Mouse (Mus musculus) T-helper 1 cell (primary cell): ENCODE results near the gene Rps27a.

Experiments used
- in situ Hi-C: fragments of 300-600 bp; cut with MboI, MseI; formaldehyde crosslinking; loops from one replicate; pipeline ENCODE4 v1.15.1; 2025; ENCODE audit warnings: high pct_unique_total_duplicates

Rps27a gene

GRCm38 (mm10) chr11:29547752-29548503, at the start of gene Rps27a, which contains the start of gene Clhc1:
Gene Rps27a (minus strand): TSS chr11:29548109.
Gene Clhc1 (plus strand): TSS chr11:29547950.
- in situ Hi-C loops: loop anchor here (5.0 to 10.0 kb wide), 2 partner anchors 144 to 373 kb away; partner anchors contain the start of genes Ppp4r3b and Rtn4

GRCm38 (mm10) chr11:29597159-29597558, 49.2 kb upstream of the Rps27a start:
- in situ Hi-C loops: no loop called here

- in situ Hi-C loops: no loop called here
These were observed 47.3 kb upstream of the Rps27a start for GRCm38 (mm10) chr11:29595217-29595616.

- in situ Hi-C loops: loop anchor here (10.0 kb wide), 1 partner anchor 305 kb away; no protein-coding TSS in a partner anchor
These were observed 31.7 kb upstream of the Rps27a start for GRCm38 (mm10) chr11:29579610-29580009.

- in situ Hi-C loops: loop anchor here (10.0 kb wide), 1 partner anchor 312 kb away; no protein-coding TSS in a partner anchor
These were observed 24.7 kb upstream of the Rps27a start for GRCm38 (mm10) chr11:29572656-29573055.

GRCm38 (mm10) chr11:29571536-29571935, 23.6 kb upstream of the Rps27a start:
- in situ Hi-C loops: loop anchor here (10.0 kb wide), 1 partner anchor 313 kb away; no protein-coding TSS in a partner anchor

- in situ Hi-C loops: loop anchor here (10.0 kb wide), 1 partner anchor 1299 kb away; no protein-coding TSS in a partner anchor
These were observed 15.5 kb upstream of the Rps27a start for GRCm38 (mm10) chr11:29563406-29563805.

GRCm38 (mm10) chr11:29560990-29561389, 13.1 kb upstream of the Rps27a start:
- in situ Hi-C loops: loop anchor here (10.0 kb wide), 1 partner anchor 1296 kb away; no protein-coding TSS in a partner anchor

- in situ Hi-C loops: loop anchor here (10.0 kb wide), 1 partner anchor 1296 kb away; no protein-coding TSS in a partner anchor
These were observed 12.5 kb upstream of the Rps27a start for GRCm38 (mm10) chr11:29560452-29560851.

GRCm38 (mm10) chr11:29549425-29549778, 1.5 kb upstream of the Rps27a start:
- in situ Hi-C loops: loop anchor here (5.0 to 10.0 kb wide), 2 partner anchors 143 to 375 kb away; partner anchors contain the start of genes Ppp4r3b and Rtn4

GRCm38 (mm10) chr11:29548504-29549424, 855 bp upstream of the Rps27a start:
- in situ Hi-C loops: loop anchor here (5.0 to 10.0 kb wide), 2 partner anchors 144 to 374 kb away; partner anchors contain the start of genes Ppp4r3b and Rtn4

- in situ Hi-C loops: loop anchor here (5.0 to 10.0 kb wide), 2 partner anchors 145 to 372 kb away; partner anchors contain the start of genes Ppp4r3b and Rtn4
These were observed 609 bp downstream of the Rps27a start for GRCm38 (mm10) chr11:29547249-29547751.

- in situ Hi-C loops: loop anchor here (5.0 to 10.0 kb wide), 2 partner anchors 146 to 372 kb away; partner anchors contain the start of genes Ppp4r3b and Rtn4
These were observed 1.1 kb downstream of the Rps27a start for GRCm38 (mm10) chr11:29546762-29547161.

- in situ Hi-C loops: loop anchor here (5.0 to 10.0 kb wide), 2 partner anchors 146 to 371 kb away; partner anchors contain the start of genes Ppp4r3b and Rtn4
These were observed 1.6 kb downstream of the Rps27a start for GRCm38 (mm10) chr11:29546297-29546696.

GRCm38 (mm10) chr11:29545150-29545752, 2.7 kb downstream of the Rps27a start:
- in situ Hi-C loops: loop anchor here (5.0 to 10.0 kb wide), 2 partner anchors 147 to 370 kb away; partner anchors contain the start of genes Ppp4r3b and Rtn4

GRCm38 (mm10) chr11:29544225-29544945, 3.5 kb downstream of the Rps27a start:
- in situ Hi-C loops: loop anchor here (10.0 kb wide), 1 partner anchor 370 kb away; the partner anchor contains the start of gene Ppp4r3b

GRCm38 (mm10) chr11:29538201-29538600, 9.7 kb downstream of the Rps27a start:
- in situ Hi-C loops: no loop called here

- in situ Hi-C loops: no loop called here
These were observed 21.7 kb downstream of the Rps27a start, which contains the start of gene Mtif2 for GRCm38 (mm10) chr11:29525988-29526794. Gene Mtif2 (plus strand): TSS chr11:29526408.
